Mouse (Mus musculus): Measurements from ENCODE around the gene Rock2. TPM values are rescaled to one million over a fixed set of nuclear protein-coding genes. Genes with fewer than 3 reads are reported as not detected.

Rock2 gene
- polyA plus RNA-seq, 1 experiment from 2014 or later = 14.4 TPM

GRCm38 (mm10) chr12:16911524-16911923 is 16.8 kb downstream of the Rock2 start:
- no peak overlapping the region for H3K4me3 ChIP-seq
- H3K9ac ChIP-seq = no peak overlapping the region
- H3K36me3 ChIP-seq = no peaks in the 10 kb centered on the region
- H3K4me1 ChIP-seq = peaks cover 12% of the 10 kb centered on the region; the same call in 1 of the 2 replicates
- no peak overlapping the region for H3K4me2 ChIP-seq
- ATAC-seq = no peak
- H3K9me3 ChIP-seq (replicated peaks) = no peaks in the 10 kb centered on the region
- 17% methylated on average over 2 of the region's 3 CpGs for WGBS (ENCODE audit: insufficient replicate concordance)
- no peaks in the 10 kb centered on the region for H3K27me3 ChIP-seq (replicated peaks)
- no peak overlapping the region for H3K27ac ChIP-seq

- H3K27ac ChIP-seq = no peak overlapping the region
- H3K4me3 ChIP-seq = no peak overlapping the region
- H3K36me3 ChIP-seq = no peaks in the 10 kb centered on the region
- no peak overlapping the region for H3K9ac ChIP-seq
- H3K4me1 ChIP-seq = peaks cover 12% of the 10 kb centered on the region; the same call in 1 of the 2 replicates
- ATAC-seq = no peak
- no peaks in the 10 kb centered on the region for H3K27me3 ChIP-seq (replicated peaks)
- 72% methylated on average over 3 of the region's 3 CpGs for WGBS (ENCODE audit: insufficient replicate concordance)
- no peaks in the 10 kb centered on the region for H3K9me3 ChIP-seq (replicated peaks)
- no peak overlapping the region for H3K4me2 ChIP-seq
Observed at GRCm38 (mm10) chr12:16912600-16912999, 17.9 kb downstream of the Rock2 start.

GRCm38 (mm10) chr12:16920186-16920860 is 25.6 kb downstream of the Rock2 start:
- Histone ChIP-seq H3K4me1 (peaks cover 21% of the 10 kb centered on the region), H3K9me3 (replicated peaks) (no peaks in the 10 kb centered on the region), H3K4me3 (no peak overlapping the region), H3K36me3 (no peaks in the 10 kb centered on the region), H3K4me2 (no peak overlapping the region), H3K9ac (no peak overlapping the region), H3K27me3 (replicated peaks) (no peaks in the 10 kb centered on the region), H3K27ac (no peak overlapping the region)
- no peak for ATAC-seq

DNA sequence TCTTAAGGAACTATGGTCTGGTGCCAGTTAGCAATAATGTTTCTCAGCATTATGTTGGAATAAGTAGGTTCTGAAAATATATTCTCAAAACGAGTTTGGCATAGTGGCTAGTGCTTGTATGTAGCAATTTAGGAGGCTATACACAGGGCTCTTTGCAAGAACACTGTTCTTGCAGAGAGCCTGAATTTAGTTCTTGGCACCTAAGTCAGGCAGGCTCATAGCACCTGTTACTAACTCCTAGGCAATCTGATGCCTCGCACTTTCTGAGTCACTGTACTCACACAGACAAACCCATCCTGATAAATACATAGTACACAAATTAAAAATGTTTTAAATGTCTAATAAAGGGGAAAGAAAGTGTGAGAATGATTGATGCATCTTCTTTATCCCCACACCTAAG is 33.2 kb downstream of the Rock2 start:
- peaks cover 4% of the 10 kb centered on the region; the same call in 1 of the 2 replicates for H3K4me1 ChIP-seq
- ATAC-seq = no peak
- H3K9me3 ChIP-seq (replicated peaks) = no peaks in the 10 kb centered on the region
- no peak overlapping the region for H3K27ac ChIP-seq
- H3K36me3 ChIP-seq = peaks cover 32% of the 10 kb centered on the region
- no peak overlapping the region for H3K4me3 ChIP-seq
- H3K9ac ChIP-seq = no peak overlapping the region
- H3K4me2 ChIP-seq = no peak overlapping the region
- no peaks in the 10 kb centered on the region for H3K27me3 ChIP-seq (replicated peaks)
- WGBS (ENCODE audit: insufficient replicate concordance) = 74% methylated on average over 2 of the region's 2 CpGs

DNA sequence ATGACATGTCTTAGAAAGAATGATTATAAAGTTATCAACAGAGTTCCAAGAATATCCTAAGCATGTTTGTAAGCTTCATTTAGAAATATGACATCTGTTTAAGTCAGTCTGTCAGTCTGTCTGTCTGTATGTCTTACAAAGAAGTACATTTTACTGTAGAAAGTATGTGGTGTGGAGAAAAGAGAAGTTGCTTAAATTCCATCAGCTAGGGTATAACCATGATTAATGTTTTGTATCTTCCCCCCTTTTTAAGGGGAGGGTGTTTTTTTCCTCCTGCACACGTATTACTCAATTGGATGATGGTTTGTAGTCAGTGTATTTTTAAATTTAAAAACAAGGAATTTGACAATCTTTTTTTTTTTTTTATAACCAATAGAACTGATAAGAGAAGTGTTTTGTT is 39.7 kb downstream of the Rock2 start:
- no peak for ATAC-seq

GRCm38 (mm10) chr12:16941976-16942375 is 47.3 kb downstream of the Rock2 start:
- Histone ChIP-seq H3K4me3 (no peak overlapping the region), H3K27ac (no peak overlapping the region), H3K9ac (no peak overlapping the region), H3K9me3 (replicated peaks) (no peaks in the 10 kb centered on the region), H3K36me3 (peaks cover 43% of the 10 kb centered on the region), H3K4me2 (no peak overlapping the region), H3K4me1 (no peaks in the 10 kb centered on the region), H3K27me3 (replicated peaks) (no peaks in the 10 kb centered on the region)
- WGBS (ENCODE audit: insufficient replicate concordance) = 52% methylated on average over 3 of the region's 3 CpGs
- no peak for ATAC-seq

More for the DNA sequence above, 39.7 kb downstream of the Rock2 start:
- H3K4me3 ChIP-seq = no peak overlapping the region
- no peak overlapping the region for H3K27ac ChIP-seq
- 62% methylated on average over 1 of the region's 1 CpGs for WGBS (ENCODE audit: insufficient replicate concordance)
- H3K9me3 ChIP-seq (replicated peaks) = no peaks in the 10 kb centered on the region
- H3K4me1 ChIP-seq = no peaks in the 10 kb centered on the region
- H3K27me3 ChIP-seq (replicated peaks) = no peaks in the 10 kb centered on the region
- no peak overlapping the region for H3K9ac ChIP-seq
- no peak overlapping the region for H3K4me2 ChIP-seq
- H3K36me3 ChIP-seq = peaks cover 29% of the 10 kb centered on the region

DNA sequence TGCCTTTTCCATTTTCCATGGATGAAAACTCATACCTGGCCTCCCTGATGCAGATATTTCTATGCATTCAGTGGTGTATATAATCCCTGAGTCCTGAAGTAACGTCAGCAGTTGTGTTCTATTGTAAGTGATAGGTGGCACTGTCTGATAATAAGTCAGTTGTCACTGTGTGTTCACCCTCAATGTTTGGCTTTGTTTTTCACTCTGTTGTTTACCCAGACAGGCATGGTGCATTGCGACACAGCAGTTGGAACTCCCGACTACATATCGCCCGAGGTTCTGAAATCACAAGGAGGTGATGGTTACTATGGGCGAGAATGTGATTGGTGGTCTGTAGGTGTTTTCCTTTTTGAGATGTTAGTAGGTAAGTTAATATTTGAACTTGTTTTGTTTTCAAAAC is 53.5 kb downstream of the Rock2 start:
- Histone ChIP-seq H3K36me3 (peaks cover 40% of the 10 kb centered on the region), H3K9me3 (replicated peaks) (no peaks in the 10 kb centered on the region), H3K4me3 (no peak overlapping the region), H3K9ac (no peak overlapping the region), H3K4me2 (no peak overlapping the region), H3K27me3 (replicated peaks) (no peaks in the 10 kb centered on the region), H3K4me1 (no peaks in the 10 kb centered on the region), H3K27ac (no peak overlapping the region)
- whole genome bisulfite sequencing (ENCODE audit: insufficient replicate concordance) = 75% methylated on average over 6 of the region's 6 CpGs
- no peak for ATAC-seq

DNA sequence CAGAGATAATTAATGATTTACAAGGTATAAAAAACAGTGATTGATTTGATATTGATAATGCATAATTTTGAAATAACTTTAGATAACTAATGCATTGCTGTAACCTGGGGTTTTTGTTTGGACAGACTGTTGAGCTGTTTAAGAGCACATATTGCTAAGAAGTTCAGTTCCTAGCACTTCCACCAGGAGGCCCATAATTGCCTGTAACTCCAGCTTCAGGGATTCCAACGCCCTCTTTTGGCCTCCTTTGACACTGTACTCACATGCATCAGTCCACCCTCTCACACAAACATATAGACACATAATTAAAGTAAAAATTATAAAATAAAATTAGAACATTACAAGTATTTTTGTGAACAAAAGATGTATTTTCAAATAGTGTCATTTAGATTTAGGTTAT is 64.2 kb downstream of the Rock2 start:
- 65% methylated on average over 1 of the region's 1 CpGs for whole genome bisulfite sequencing (ENCODE audit: insufficient replicate concordance)
- Histone ChIP-seq H3K27me3 (replicated peaks) (no peaks in the 10 kb centered on the region), H3K4me2 (no peak overlapping the region), H3K36me3 (peaks cover 68% of the 10 kb centered on the region), H3K9ac (no peak overlapping the region), H3K4me1 (no peaks in the 10 kb centered on the region), H3K4me3 (no peak overlapping the region), H3K9me3 (replicated peaks) (no peaks in the 10 kb centered on the region), H3K27ac (no peak overlapping the region)
- no peak for ATAC-seq

DNA sequence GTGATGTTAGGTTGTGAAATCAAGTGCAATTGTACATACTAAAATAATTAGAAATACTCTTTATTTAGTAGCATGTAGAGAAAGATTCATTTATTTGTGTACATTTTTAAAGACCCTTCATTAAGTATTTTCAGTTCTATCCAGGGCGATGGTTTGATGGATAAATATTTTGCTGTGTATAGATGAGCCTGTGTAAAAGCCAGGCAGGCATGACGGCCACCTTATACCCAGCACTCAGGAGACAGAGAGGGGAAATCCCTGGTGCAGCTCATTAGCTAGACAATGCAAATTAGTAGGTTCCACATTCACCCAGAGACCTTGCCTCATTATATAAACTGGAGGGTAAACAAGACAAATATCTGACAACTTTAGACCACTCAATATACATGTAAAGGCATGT is 68.7 kb downstream of the Rock2 start:
- H3K4me3 ChIP-seq = no peak overlapping the region
- no peaks in the 10 kb centered on the region for H3K9me3 ChIP-seq (replicated peaks)
- no peak for ATAC-seq
- H3K27me3 ChIP-seq (replicated peaks) = no peaks in the 10 kb centered on the region
- H3K36me3 ChIP-seq = peaks cover 69% of the 10 kb centered on the region
- no peak overlapping the region for H3K9ac ChIP-seq
- H3K4me1 ChIP-seq = no peaks in the 10 kb centered on the region
- no peak overlapping the region for H3K27ac ChIP-seq
- H3K4me2 ChIP-seq = no peak overlapping the region
- WGBS (ENCODE audit: insufficient replicate concordance) = 84% methylated on average over 2 of the region's 2 CpGs

GRCm38 (mm10) chr12:16966811-16967210 is 72.1 kb downstream of the Rock2 start:
- Histone ChIP-seq H3K27me3 (replicated peaks) (no peaks in the 10 kb centered on the region), H3K36me3 (peaks cover 65% of the 10 kb centered on the region), H3K4me2 (no peak overlapping the region), H3K9ac (no peak overlapping the region), H3K4me3 (no peak overlapping the region), H3K9me3 (replicated peaks) (no peaks in the 10 kb centered on the region), H3K27ac (no peak overlapping the region), H3K4me1 (no peaks in the 10 kb centered on the region)
- 92% methylated on average over 2 of the region's 2 CpGs for WGBS (ENCODE audit: insufficient replicate concordance)
- no peak for ATAC-seq

DNA sequence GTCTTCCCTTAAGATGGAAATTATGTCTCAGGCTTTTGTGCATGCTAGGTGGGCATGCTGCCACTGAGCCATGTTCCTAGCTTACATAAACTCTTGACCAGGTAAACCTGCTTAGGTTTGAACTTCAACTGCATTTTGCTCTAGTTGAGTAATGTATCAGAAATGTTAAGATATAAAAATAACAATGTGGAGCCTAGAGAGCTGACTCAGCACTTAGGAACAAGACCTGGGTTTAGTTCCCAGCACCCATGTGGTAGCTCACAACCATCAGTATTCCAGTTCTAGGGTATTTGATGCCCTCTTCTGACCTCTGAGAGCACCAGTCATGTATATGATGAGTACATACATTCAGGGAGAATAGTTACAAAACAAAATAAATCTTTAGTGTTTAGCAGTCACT is 82.4 kb downstream of the Rock2 start:
- Histone ChIP-seq H3K36me3 (peaks cover 88% of the 10 kb centered on the region), H3K4me3 (no peak overlapping the region)

GRCm38 (mm10) chr12:16985778-16986177 is 91.1 kb downstream of the Rock2 start:
- ATAC-seq = no peak
- no peaks in the 10 kb centered on the region for H3K4me1 ChIP-seq
- no peak overlapping the region for H3K4me3 ChIP-seq
- no peaks in the 10 kb centered on the region for H3K27me3 ChIP-seq (replicated peaks)
- peaks cover 54% of the 10 kb centered on the region for H3K36me3 ChIP-seq
- H3K9ac ChIP-seq = no peak overlapping the region
- no peaks in the 10 kb centered on the region for H3K9me3 ChIP-seq (replicated peaks)
- WGBS (ENCODE audit: insufficient replicate concordance) = 83% methylated on average over 1 of the region's 1 CpGs
- no peak overlapping the region for H3K27ac ChIP-seq
- H3K4me2 ChIP-seq = no peak overlapping the region

More for the DNA sequence above, 82.4 kb downstream of the Rock2 start:
- Histone ChIP-seq H3K4me1 (no peaks in the 10 kb centered on the region), H3K9ac (no peak overlapping the region), H3K4me2 (no peak overlapping the region), H3K9me3 (replicated peaks) (no peaks in the 10 kb centered on the region), H3K27me3 (replicated peaks) (no peaks in the 10 kb centered on the region), H3K27ac (no peak overlapping the region)
- ATAC-seq = no peak

GRCm38 (mm10) chr12:16991376-16991775 is 96.7 kb downstream of the Rock2 start:
- H3K36me3 ChIP-seq = peaks cover 21% of the 10 kb centered on the region
- H3K4me2 ChIP-seq = no peak overlapping the region
- H3K27me3 ChIP-seq (replicated peaks) = no peaks in the 10 kb centered on the region
- no peak for ATAC-seq
- 80% methylated on average over 2 of the region's 2 CpGs for WGBS (ENCODE audit: insufficient replicate concordance)
- no peak overlapping the region for H3K4me3 ChIP-seq
- H3K9me3 ChIP-seq (replicated peaks) = no peaks in the 10 kb centered on the region
- peaks cover 11% of the 10 kb centered on the region; the same call in 1 of the 2 replicates for H3K4me1 ChIP-seq
- no peak overlapping the region for H3K27ac ChIP-seq
- no peak overlapping the region for H3K9ac ChIP-seq

All from liver, embryonic 12.5 days (tissue).